Mouse (Mus musculus) neutrophil, adult 65 days (primary cell): ENCODE measurements around the gene Ppp1r9b. TPM values are rescaled to one million over a fixed set of nuclear protein-coding genes. Genes with fewer than 3 reads are reported as not detected.

Source experiments
- total RNA-seq: library from RNA; stranded (reverse); gene quantifications from 2 replicates; pipeline ENCODE4 v1.2.4, GENCODE M21; 2023

Ppp1r9b gene
- total RNA-seq = 82.7 and 95.5 TPM in 2 replicates

GRCm38 (mm10) chr11:94990749-94991577 is at the start of gene Ppp1r9b:
Gene Ppp1r9b (plus strand): TSS chr11:94991035.

GRCm38 (mm10) chr11:94967419-94967818 is 23.4 kb upstream of the Ppp1r9b start, which contains the start of gene Hils1:
Gene Hils1 (plus strand): TSS chr11:94967593.

GRCm38 (mm10) chr11:94976199-94976598 is 14.6 kb upstream of the Ppp1r9b start, which contains the start of gene Sgca:
Gene Sgca (minus strand): TSS chr11:94976327.

GRCm38 (mm10) chr11:95009629-95010014 is 18.8 kb downstream of the Ppp1r9b start, which contains the start of gene Samd14:
Gene Samd14 (plus strand): TSS chr11:95009879.

GRCm38 (mm10) chr11:95041139-95041609 is 50.3 kb downstream of the Ppp1r9b start, which contains the start of gene Pdk2:
Gene Pdk2 (minus strand): TSS chr11:95041354.

Other genes with a start within 250 kb of the Ppp1r9b start
- not detected in 2 replicates for gene Cdc34b, start 249.3 kb upstream of the Ppp1r9b start, total RNA-seq
- gene Tmem92, start 208.3 kb upstream of the Ppp1r9b start, total RNA-seq = not detected in 2 replicates
- 139 and 187 TPM in 2 replicates for gene Col1a1, start 54.8 kb upstream of the Ppp1r9b start, total RNA-seq
- gene Hils1, start 23.4 kb upstream of the Ppp1r9b start, total RNA-seq = not detected in 2 replicates
- gene Sgca, start 14.7 kb upstream of the Ppp1r9b start, total RNA-seq = not detected in 2 replicates
- gene Samd14, start 18.8 kb downstream of the Ppp1r9b start, total RNA-seq = 1.3 and 1.4 TPM in 2 replicates
- gene Pdk2, start 50.3 kb downstream of the Ppp1r9b start, total RNA-seq = 2.2 and 4.4 TPM in 2 replicates
- gene Itga3, start 85.8 kb downstream of the Ppp1r9b start, total RNA-seq = not detected in 2 replicates
- gene Dlx3, start 129.1 kb downstream of the Ppp1r9b start, total RNA-seq = not detected in 2 replicates
- not detected in 2 replicates for gene Dlx4, start 155.2 kb downstream of the Ppp1r9b start, total RNA-seq